Comparison of ENCODE assay signal across 10 mouse cellular contexts in the genomic region with DNA sequence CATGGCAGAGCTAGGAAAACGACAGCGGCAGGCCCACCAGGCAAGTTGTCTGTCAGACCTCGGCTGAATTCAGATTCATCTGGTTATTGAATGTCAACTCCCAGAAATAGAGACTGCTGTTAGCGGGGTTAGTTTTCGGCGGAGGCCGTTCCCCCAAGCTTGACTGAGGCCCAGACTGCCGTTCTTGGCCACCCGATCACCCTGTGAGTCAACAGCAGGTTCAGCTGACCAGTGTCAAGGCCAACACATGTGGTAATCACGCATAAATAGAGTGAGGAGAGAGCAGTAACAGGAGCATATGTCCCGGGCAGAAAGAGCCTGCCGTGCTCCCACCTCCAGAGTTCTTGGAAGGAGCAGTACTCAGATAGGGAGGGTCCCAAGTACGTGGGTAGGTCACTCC. TPM values are rescaled to one million over a fixed set of nuclear protein-coding genes. Genes with fewer than 3 reads are reported as not detected.
A peak's percentile ranks its signal among the peaks of the same experiment; 100 is the strongest.
DNase-seq lines count a peak whose midpoint lies in the region; ATAC-seq and TF ChIP-seq lines count a peak whose summit lies in the region.
"Had no signal": no experiment of that assay in that cellular context is flagged by ENCODE, and none has a peak within 500 bp of the region (broad histone marks: within the 10 kb centered on the region; RNA-seq: fewer than 3 reads in every experiment).

No protein-coding gene starts in this region.

- 70% methylated on average over 13 of the region's 13 CpGs for WGBS in kidney, embryonic 15.5 days
- WGBS in lung, postnatal 0 days: 49% methylated on average over 13 of the region's 13 CpGs

- TF ChIP-seq CTCF in lung, postnatal 0 days (IDR thresholded peaks at IDR 0.05): no peak

- no peak for DNase-seq in kidney, postnatal 25 days
- peak; percentile 83 for DNase-seq in adrenal gland, adult 8-10 months
- peak; percentile 80 to 87 for DNase-seq in heart, adult 9 months (ENCODE audit: low spot score in 2 of 2)
- DNase-seq in lung, postnatal 0 days (ENCODE audit: low spot score): peak; percentile 87
- DNase-seq in thymus, postnatal 25 days: no peak
- DNase-seq in left cerebral cortex, postnatal 4 days: no peak

- no peak overlapping the region for H3K4me3 ChIP-seq in kidney, embryonic 15.5 days (replicated peaks)
- H3K4me3 ChIP-seq in lung, postnatal 0 days (ENCODE audit: low read depth, low read length): no peak overlapping the region
- H3K4me3 ChIP-seq: megakaryocyte, embryonic 14.5 days had no signal

- H3K9me3 ChIP-seq in kidney, embryonic 15.5 days (replicated peaks): no peaks in the 10 kb centered on the region
- no peaks in the 10 kb centered on the region for H3K9me3 ChIP-seq in lung, postnatal 0 days (ENCODE audit: low read length)
- H3K9me3 ChIP-seq: megakaryocyte, embryonic 14.5 days had no signal

- H3K27ac ChIP-seq in kidney, embryonic 15.5 days: peak overlapping the region; percentile 24; the same call in 1 of the 2 replicates
- H3K27ac ChIP-seq in lung, postnatal 0 days (ENCODE audit: low read length): peak overlapping the region; percentile 82

- intact Hi-C loops in left cerebral cortex, postnatal 4 days (cut with DNase I): no loop called here

- peaks cover 19% of the 10 kb centered on the region for H3K4me1 ChIP-seq in kidney, embryonic 15.5 days
- peaks cover 7% of the 10 kb centered on the region for H3K4me1 ChIP-seq in lung, postnatal 0 days (ENCODE audit: insufficient read depth, low read depth, low read length)

- no peak for ATAC-seq in kidney, embryonic 15.5 days (replicated peaks; ENCODE audit: low FRiP score)
- ATAC-seq in lung, postnatal 0 days: peak; percentile 54
- no peak for ATAC-seq in cerebellum, adult (ENCODE audit: insufficient number of reproducible peaks, low FRiP score, low TSS enrichment)

- H3K36me3 ChIP-seq in kidney, embryonic 15.5 days: peaks cover 59% of the 10 kb centered on the region
- peaks cover 10% of the 10 kb centered on the region for H3K36me3 ChIP-seq in lung, postnatal 0 days (ENCODE audit: insufficient read depth, low read length)

- no peaks in the 10 kb centered on the region for H3K27me3 ChIP-seq in kidney, embryonic 15.5 days
- H3K27me3 ChIP-seq in lung, postnatal 0 days (replicated peaks; ENCODE audit: insufficient read depth, low read length): no peaks in the 10 kb centered on the region
- H3K27me3 ChIP-seq: megakaryocyte, embryonic 14.5 days had no signal

- TF ChIP-seq EP300 in lung, postnatal 0 days (IDR thresholded peaks at IDR 0.05): no peak

- no peak overlapping the region for H3K9ac ChIP-seq in kidney, embryonic 15.5 days
- no peak overlapping the region for H3K9ac ChIP-seq in lung, postnatal 0 days (replicated peaks; ENCODE audit: low read depth)

- no peak overlapping the region for H3K4me2 ChIP-seq in kidney, embryonic 15.5 days
- no peak overlapping the region for H3K4me2 ChIP-seq in lung, postnatal 0 days (replicated peaks; ENCODE audit: low read depth, low read length)

RNA-seq across cellular contexts. Expression of a gene that starts 19.5 kb away (rescaled TPM):
- polyA plus RNA-seq in kidney, embryonic 15.5 days (2015; fragmentation: Nextera tagmentation; extraction: Ambion mirVana): 70.0 and 72.9 TPM in 2 replicates
- 100 to 1,000 TPM; 113 to 288 (median 256) TPM for total RNA-seq in adrenal gland, adult 8-10 months (2022)
- polyA plus RNA-seq in lung, postnatal 0 days (2015; fragmentation: Nextera tagmentation; extraction: Ambion mirVana): 198 and 248 TPM in 2 replicates
- 1 to 10 TPM; 3.2 to 3.7 TPM for total RNA-seq in left cerebral cortex, postnatal 4 days (2021)
- total RNA-seq: hematopoietic stem cell, adult 5-6 weeks had no signal

RNA-seq across cellular contexts. Expression of a gene that starts 27.2 kb away (rescaled TPM):
- 179 and 189 TPM in 2 replicates for polyA plus RNA-seq in kidney, embryonic 15.5 days (2015; fragmentation: Nextera tagmentation; extraction: Ambion mirVana)
- total RNA-seq in adrenal gland, adult 8-10 months (2022): 100 to 1,000 TPM; 434 to 601 (median 481) TPM
- 75.5 and 87.5 TPM in 2 replicates for polyA plus RNA-seq in lung, postnatal 0 days (2015; fragmentation: Nextera tagmentation; extraction: Ambion mirVana)
- 1,000 to 10,000 TPM; 1,399 to 1,485 TPM for total RNA-seq in left cerebral cortex, postnatal 4 days (2021)

Comparison
In these comparisons a context has a peak if more than half of its experiments do, and no peak if none do; other contexts are left out.
1. DNase-seq: peak in adrenal gland, adult 8-10 months (single experiment), heart, adult 9 months (2 of 2) and lung, postnatal 0 days (single experiment); none in kidney, postnatal 25 days (0 of 2), thymus, postnatal 25 days (single experiment) and left cerebral cortex, postnatal 4 days (single experiment).
2. RNA of a gene that starts 19.5 kb away (total RNA-seq): 113 to 288 TPM in adrenal gland, adult 8-10 months; 3.2 to 3.7 TPM in left cerebral cortex, postnatal 4 days; every median in the first group is over 10 times any median in the second.